Mouse (Mus musculus): ENCODE results near the gene Arap1. TPM values are rescaled to one million over a fixed set of nuclear protein-coding genes. Genes with fewer than 3 reads are reported as not detected.
A peak's percentile ranks its signal among the peaks of the same experiment; 100 is the strongest.

Arap1 gene
- total RNA-seq, 2 experiments from 2014 or later, result 21.3 to 23.7 TPM

DNA sequence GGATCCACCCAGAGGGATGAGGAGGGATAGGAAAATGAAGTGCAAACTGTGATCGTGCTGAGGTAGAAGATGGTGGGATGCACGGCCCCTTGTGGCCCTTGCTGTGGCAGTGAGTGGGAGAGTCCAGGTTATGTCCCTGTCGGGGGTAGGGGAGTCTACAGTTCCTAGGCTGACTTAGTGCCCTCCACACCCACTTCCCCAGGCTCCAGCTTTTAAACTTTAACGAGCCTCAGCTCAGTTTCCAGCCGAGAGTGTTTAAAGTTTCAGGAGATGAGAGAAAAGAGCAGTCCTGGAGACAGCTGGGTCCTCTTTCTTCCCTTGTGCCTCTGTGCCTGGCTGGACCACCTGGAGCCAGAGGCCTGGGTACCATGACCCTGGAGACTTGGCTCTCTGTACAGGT, 20.6 kb upstream of the Arap1 start:
- no peak for DNase-seq

DNA sequence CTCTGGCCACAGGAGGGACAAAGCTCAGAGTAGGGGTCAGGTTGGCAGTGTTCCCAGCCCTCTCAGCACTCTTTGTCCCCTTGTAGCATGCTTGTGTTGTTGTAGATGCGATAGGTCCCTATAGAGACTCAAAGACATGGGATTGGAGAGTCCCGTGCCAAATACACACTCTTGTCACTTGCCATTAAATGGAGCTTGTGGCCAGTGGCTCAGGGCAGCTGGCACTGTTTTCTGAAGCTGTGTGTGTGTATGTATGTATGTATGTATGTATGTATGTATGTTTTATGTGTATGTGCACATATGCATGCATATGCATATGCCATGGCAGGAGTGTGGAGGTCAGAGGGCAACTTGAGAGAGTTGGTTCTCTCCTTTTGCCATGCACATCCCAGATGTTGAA, 20.1 kb upstream of the Arap1 start:
- no peak for DNase-seq

DNA sequence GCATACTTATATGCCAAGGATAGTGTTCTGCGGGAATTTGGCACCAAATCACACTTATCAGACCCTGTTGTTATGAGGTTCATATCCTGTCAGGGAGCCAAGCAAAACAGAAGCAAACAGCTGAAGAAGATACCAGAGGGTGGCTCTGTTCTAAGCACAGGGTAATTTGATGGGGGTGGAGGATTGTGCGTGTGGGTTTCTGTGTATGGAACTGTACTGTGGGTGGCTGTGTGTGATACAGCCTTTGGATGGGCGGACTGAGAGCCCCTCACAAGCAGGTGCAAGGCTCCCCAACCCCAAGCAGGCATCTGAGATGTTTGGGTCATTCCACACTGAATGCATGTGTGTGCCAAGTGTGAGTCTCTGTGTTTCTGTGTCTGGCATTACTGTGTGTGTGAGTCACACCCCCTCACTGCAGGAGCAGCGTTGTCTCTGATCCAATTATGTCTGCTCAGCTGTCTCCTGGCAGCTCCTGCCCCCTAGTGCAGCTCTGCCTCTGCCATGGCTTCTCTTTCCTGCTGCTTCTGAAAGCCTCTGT, 19.2 kb upstream of the Arap1 start:
- DNase-seq, result peak; percentile 37

DNA sequence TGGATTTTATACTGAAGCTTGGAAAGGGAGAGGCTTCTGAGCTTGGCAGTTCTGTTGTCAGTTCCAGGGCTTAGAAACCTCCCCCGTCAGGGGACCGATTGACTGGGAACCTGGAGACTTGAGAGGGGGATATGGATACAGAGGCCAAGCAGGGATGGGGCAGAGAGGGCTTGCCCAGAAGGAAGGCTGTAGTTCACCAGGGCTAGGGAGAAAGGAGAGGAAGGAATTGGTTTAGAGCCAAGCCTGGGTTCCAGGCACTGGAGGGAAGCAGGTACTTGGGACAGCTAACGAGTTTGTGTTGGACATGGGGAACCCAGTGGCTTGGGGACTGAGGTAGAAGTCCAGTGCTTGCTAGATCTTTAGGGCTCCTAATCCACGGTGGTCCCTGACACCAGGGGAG, 18.3 kb upstream of the Arap1 start:
- no peak for DNase-seq

DNA sequence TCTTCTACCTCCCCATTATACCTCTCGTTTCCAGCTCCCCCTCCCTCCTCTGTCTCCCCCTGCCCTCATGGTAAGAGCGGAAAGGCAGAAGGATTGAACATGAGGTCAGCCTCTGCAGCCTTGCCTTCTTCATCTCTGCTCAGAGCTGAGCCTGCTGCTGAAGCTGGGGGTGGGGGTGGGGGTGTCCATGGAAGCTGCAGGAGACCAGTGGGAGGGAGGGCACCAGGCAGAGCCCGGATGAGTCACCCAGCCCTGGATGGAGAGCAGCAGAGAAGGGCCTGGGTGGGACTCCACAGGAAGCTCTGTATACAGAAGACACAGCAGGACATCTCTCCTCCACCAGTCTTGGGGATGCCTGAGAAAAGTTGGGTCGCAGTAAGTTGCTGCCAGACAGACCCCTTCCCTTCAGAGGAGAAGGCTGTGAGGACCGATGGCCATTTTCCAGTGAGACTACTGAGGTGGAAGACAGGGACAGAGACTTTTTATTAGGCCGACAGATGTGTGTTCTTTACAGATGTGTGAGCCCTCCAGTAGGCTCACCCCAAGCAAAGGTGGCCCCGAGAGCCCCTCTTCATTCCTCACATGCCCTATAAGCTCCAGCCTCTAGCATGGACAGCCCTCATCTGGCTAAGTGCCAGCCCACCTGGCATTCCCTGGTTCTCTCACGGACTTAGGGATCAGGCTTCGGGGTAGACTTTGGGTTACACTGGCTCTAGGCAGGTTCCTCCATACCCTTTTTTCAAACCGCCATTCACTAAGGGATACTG, 17.6 kb upstream of the Arap1 start:
- DNase-seq, result no peak

DNA sequence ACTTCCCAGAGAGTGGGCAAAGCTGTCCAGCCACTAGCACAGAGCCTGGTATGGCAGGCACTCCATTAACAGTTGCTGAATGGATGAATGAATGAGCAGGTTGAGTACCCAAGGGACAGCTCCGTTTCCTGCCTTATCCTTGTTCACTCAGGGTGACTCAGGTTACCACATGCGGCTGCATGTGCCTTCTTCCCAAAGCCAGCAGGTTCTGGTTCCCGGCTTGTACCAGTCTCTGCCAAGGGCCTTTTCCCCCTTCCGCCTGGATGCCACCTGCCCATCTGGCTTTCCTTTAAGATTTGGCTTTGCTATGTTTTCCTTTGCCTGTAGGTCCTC, 17.1 kb upstream of the Arap1 start:
- DNase-seq, result no peak

DNA sequence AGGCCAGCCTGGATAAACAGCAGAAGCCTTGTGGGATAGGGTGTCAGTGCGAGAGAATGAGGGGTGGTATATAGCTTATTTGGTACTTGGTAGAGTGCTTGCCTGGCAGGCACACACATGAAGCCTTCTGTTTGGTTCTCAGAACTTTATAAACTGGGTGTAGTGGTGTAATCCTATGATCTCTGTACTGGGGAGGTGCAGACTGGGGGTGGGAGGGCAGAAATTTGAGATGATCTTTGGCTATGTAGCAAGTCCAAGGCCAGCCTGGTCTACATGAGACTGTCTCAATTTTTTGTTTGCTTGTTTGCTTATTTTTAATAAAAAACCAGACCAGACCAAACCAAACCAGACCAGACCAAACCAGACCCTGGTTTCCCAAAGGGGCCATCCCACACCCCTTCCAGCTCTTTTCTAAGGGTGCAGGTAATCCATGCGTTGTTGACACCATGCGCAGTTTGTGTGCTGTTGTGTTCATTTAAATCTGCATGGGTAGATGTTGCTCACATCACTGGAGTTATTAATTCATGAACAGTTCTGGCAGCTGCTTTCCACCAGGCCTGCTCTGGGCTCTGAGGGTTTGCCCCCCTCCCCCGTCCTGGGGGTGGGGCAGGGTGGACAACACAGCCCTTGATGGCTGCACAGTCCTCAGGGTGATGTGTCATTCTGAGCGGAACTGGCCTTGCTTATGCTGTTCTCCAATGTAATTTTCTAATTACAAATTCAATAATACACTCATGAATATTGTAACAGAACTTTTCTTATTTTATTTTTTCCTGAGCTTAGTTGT, 15.6 kb upstream of the Arap1 start:
- DNase-seq, result no peak

DNA sequence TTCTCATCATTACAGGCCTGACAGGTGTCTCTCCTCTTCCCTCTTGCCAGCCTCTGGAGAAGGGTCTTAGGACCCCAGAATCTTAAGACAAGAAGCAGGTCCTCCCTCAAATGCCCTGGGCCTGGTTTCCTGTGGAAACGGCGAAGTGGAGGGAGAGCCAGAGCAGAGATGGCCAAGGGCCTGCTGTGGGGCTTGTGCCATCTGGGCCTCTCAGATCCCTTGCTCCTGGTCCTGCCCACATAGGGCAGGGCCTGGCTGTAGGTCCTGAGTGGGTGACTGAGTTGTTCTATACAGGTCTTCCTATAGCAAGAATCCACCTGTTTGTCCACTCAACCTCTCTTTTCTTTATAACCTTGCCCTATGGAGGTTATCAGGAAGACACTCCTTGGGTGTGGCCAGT, 12.6 kb upstream of the Arap1 start:
- no peak for DNase-seq

DNA sequence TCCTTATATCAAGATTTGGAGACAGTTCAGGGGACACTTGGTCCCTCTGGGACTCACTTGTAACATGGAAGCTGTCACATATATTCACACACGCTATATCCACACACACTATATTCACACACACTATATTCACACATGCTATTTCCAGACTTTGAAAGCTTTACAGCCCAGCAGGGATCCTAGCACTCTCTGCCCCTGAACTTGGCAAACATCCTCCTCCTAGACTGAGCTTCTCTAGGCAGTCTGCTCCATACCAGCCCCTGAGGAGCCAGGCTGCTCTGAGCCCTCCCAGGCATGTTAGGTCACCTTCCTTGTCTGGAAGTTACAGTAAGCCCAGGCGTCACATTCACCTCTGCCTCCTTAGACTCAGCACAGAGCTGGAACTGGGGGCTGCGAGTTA, 11.2 kb upstream of the Arap1 start:
- no peak for DNase-seq

DNA sequence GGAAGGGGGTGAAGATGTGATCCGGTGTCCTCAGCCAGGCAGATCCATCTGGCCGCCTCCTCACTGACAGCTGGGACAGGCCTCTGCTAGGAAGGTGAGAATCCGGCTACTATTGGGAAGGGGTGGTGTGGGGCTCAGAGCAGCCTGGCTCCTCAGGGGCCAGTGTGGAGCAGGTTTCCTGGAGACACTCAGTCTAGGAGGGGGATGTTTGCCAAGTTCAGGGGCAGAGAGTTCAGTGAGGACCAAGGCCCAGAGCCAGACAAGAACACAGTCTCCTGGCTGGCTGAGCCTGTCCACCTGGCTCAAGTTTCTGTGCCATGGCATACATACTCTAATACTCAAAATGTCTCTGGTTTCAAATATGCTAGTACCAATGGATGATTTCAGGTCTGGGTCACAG, 10.5 kb upstream of the Arap1 start:
- peak; percentile 38 for DNase-seq

DNA sequence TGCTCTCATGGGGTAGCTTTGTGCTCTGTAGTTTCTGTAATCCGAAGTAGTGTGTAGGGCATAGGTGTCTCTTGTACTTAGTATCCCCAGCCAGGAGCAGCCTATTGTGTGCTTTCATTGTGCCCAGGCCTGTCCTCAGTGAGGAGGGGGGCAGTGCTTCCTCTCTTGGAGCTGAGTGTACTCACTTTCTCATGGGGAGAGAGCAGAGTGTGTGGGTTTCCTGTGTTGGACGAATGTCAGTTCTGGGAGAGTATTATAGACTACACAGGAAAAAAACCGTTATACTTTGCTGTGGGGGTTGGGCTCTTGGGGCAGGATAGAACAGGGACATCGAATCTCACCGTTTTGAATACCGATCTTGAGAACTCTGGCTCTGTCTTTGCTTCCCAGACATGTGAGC, 6.5 kb upstream of the Arap1 start:
- no peak for DNase-seq

DNA sequence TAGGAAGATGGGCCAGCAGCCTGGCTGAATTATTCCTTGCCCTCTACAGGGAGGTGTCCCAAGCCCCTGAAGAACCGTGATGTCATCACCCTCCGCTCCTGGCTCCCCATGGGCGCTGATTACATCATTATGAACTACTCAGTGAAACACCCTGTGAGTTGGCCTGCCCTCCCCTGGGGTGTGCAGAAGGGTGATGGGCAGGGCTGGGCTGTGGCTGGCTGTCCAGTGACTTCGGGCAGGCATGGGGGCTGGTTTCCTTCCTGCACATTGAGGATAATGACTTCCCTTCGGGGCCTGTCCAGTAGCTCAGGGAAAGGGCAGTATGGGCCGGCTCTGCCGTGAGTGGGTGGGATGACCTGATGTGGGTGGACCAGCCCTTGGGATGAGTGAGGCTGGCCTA, 4.7 kb upstream of the Arap1 start:
- no peak for DNase-seq

DNA sequence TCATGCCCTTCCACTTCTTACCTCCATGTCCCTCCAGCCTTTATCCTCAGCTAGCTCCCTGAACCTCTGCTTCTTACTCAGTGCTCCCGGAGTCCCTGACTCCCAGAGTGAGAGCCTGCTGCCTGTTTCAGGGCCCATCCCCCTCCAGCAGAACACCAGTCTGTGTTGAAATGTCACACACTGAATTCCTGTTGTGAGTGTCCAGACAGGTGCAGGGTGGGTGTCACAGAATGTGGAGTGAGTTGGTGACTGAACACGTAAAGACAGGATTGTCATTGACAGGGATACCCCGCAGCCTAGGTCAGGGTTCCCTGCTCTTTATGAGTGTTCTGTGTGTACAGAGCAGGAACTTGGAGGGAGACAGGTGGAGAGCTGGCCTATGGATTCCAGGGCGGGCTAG, 3.0 kb upstream of the Arap1 start:
- DNase-seq, result no peak

DNA sequence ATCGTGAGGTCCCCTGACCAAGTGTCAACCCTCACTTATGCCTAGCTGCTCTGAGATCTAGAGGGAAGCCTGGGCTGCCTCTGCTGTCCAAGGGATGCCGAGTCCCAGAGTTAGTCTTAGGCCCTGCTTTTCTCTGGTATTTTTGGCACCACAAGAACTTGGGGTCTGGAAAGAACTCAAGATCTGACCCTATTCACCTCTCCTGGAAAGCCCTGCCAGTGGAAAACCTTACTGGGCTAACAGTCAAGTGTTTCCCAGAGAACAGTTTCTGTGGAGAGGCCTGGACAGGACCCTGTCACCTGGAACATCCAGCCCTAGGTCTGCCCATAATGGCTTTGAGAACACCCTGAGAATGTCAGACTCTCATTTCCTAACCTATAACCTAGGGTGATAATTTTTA, 876 bp upstream of the Arap1 start:
- no peak for DNase-seq

DNA sequence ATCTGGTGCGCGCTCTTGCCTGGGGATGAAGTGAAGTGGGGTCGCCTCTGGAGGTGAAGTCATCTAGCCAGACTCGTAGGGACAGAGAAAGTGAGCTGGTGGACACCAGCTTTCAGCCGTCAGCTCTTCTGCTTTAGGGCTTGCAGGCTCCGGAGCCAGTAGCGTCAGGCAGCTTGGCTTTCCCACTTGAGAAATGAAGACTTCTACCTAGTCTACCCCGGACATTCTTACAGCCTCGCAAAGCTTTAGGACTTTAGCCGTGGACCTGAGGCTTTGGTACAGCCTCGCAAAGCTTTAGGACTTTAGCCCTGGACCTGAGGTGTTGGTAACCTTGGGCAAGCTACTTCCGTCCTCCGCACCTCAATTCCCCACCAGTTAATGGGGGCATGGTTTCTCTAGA, 445 bp downstream of the Arap1 start:
- DNase-seq, result no peak

DNA sequence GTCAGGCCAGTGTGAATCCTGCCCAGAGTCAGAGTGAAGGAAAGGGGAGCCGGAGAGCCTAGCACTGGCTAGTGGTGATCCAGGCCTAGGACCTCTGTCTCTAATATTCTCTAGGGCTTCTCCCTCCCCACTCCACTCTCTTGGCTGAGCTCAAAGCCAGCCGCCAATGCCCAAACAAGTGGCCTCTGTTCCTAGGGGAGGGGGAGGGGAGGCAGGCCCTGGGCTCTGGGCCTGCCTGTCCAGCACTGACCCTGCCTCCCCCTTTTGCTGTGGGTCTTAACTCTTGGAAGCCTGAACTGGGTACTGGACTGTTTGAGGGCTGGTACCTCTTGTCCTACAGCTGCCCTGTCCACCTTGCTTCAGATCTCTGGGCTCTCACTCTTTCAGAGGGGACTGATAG, 2.0 kb downstream of the Arap1 start:
- no peak for DNase-seq

DNA sequence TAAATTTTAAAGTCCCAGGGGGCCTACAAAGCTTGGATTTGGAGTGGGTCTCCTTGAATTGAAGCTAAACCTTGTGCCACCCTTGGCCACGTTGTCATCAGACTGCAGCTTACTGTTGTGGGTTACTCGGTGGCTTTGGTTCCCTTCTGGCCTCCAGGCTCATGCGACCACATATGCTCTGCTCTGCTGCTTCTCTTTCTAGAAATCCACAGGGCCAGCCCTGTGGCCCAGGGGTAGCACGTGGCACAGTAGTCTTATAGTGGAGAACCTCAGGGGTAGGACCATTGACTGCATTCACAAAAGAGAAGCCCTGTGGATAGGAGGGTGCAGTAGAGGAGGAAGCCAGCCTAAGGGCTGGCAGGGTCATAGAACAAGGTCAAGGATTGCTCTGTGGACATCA, 4.5 kb downstream of the Arap1 start:
- DNase-seq, result no peak

DNA sequence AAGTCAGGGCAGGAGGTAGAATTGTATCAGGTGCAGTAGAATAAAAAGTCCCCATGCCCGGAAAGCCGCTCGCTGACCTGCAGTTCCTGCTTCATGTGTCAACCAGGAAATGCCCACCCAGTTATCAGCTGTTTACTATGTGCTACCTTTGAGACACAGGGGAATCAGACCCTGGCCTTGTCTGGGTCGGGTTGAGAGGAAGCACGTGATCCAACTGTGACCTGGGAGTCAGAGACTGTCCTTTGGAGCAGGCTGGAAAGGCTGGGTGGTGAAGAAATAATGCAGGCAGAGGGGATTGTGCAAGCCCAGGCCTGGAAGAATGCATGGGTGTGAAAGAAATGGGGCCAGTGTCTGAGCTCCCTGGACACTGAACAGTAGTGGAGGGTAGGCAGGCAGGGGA, 6.6 kb downstream of the Arap1 start:
- no peak for DNase-seq

DNA sequence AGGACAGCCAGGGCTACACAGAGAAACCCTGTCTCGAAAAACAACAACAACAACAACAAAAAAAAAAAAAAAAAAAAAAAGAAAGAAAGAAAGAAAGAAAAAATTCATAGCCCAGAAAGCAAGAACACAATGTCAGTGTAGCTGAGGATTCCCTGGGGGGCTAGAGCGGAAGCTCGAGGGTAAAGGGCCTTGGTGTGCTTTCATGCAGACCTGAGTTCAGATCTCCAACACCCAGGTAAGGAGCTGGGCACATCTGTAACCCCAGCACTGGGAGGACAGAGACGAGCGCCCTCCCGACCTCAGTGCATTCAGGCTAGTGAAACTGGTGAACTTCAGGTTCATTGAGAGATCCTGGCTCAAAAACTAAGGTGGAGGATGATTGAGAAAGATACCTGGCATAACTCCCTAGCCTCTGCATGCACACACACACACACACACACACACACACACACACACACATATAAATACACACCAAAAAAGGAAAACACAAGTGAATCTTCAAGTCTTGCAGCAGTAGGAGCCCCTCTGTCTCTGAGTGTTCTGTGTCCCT, 7.8 kb downstream of the Arap1 start:
- DNase-seq, result no peak

DNA sequence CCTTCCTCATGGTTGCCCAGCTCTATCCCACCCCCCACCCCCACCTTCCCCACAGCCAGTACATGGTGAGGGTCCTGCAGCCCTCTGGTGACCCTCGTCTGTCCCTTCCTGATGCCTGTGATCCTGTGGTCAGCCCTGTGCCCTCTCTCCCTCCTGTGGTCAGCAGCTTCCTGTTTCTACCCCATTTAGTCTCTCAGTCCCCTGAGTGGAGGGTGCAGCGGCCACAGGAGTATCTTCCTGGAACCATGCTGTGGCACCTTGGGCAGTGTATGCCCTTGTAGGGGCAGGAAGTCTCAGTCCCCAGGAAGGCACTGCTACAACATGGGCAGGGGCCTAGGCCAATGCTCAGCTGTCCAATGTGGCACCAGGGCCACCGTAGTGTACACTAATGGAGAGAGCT, 9.0 kb downstream of the Arap1 start:
- DNase-seq, result no peak

DNA sequence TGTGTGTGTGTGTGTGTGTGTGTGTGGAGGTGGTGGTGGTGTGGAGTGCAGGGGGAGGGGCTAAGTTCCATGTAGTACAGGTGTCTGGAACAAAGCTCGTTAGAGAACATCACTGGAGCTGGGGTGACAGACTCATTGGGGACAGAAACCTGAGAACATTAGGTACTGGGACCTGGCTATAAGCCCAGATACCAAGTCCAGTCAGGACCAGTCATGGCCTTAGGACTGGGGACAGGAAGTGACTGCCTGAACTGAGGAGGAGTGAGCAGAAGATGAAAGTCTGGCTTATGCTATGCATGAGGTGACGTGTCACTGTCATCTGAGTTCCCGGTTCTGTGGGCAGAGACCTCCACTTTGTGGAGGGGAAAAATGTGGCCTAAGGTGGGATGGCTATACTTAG, 12.5 kb downstream of the Arap1 start:
- DNase-seq, result no peak

DNA sequence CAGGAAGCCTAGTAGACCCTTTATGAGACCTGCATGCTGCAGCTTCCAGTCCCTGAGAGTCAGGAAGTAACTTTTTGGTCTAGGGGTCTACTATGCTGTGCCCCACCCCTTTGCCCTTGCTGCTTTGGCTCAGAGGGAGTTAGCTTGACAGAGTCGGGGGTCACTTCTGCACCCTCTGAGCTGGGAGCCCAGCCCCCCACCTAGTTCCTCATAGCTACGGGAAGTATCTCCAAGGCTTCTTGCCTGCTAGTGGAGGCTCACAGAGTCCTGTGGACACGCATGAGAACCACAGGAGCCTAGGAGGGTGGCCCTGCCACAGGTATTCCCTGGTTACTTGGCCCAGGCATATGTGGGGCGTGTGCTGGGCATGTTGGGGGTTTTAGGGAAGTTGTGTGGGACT, 13.2 kb downstream of the Arap1 start:
- no peak for DNase-seq

DNA sequence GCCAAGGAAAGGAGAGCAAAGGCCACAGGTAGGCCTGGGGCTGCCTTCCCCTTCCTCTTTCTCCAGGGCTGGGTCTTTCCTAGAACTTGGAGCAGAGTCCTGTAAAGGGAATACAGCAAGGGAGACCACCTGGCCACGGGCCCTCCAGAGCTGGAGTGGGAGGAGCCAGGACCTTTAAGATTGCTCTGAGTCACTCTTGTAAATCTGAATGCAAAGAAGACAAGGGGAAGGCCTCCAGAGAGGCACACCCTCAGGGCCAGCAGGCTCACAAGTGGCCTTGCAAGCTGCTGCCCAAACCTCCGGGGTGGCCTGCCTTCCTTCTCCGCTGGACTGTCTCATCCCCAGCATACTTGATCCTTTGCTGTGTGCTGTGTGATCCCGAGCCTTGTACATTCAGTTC, 13.9 kb downstream of the Arap1 start:
- no peak for DNase-seq

DNA sequence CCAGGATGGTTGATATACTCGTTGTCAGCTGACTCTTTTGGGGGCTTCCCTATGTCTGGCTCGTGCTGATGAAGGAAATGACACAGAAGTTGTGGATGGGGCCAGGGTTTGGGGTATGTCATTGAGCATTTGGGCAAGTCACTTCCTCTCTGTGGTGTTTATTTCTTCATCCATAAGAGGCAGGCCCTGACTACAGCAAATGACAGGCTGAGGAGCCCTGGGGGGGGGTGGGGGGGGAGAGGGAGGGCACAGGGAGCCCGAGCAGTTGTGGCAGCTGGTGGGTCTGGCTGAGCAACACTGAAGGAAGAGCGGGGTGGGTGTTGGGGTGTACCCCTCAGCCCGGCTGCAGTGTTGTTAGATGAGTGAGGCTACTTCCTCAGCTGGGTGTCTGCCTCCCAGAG, 14.9 kb downstream of the Arap1 start:
- no peak for DNase-seq

Data from gastrocnemius, postnatal 25 days (tissue).